Mouse (Mus musculus) liver, embryonic 15.5 days (tissue): ENCODE results near the gene Enox1. TPM values are rescaled to one million over a fixed set of nuclear protein-coding genes. Genes with fewer than 3 reads are reported as not detected.

Source experiments
- ATAC-seq: fragments of 200-750 bp; cut with Nextera tagmentation; 2 replicates; pipeline ENCODE4 v1.8.0; 2017; ENCODE audit warnings: moderate number of reproducible peaks, mild to moderate bottlenecking, moderate library complexity; ENCODE audit not compliant: insufficient read depth
- H3K27ac ChIP-seq: fragments of 300-500 bp; sonication (generic); replicated peaks from 2 replicates; pipeline ENCODE4 v1.5.1; 2015; ENCODE audit warnings: mild to moderate bottlenecking, inconsistent platforms
- H3K27me3 ChIP-seq: fragments of 300-500 bp; sonication (generic); 2 replicates; pipeline ENCODE4 v1.6.1; 2015; ENCODE audit warnings: mild to moderate bottlenecking, inconsistent platforms
- H3K36me3 ChIP-seq: fragments of 300-500 bp; sonication (generic); replicated peaks from 2 replicates; pipeline ENCODE4 v1.6.1; 2015; ENCODE audit warnings: moderate library complexity, mild to moderate bottlenecking, inconsistent platforms
- H3K4me1 ChIP-seq: fragments of 300-500 bp; sonication (generic); replicated peaks from 2 replicates; pipeline ENCODE4 v1.6.1; 2015; ENCODE audit warnings: inconsistent platforms
- H3K4me2 ChIP-seq: fragments of 300-500 bp; sonication (generic); 2 replicates; pipeline ENCODE4 v1.6.1; 2015; ENCODE audit warnings: moderate library complexity, mild to moderate bottlenecking, inconsistent platforms
- H3K4me3 ChIP-seq: fragments of 300-500 bp; sonication (generic); replicated peaks from 2 replicates; pipeline ENCODE4 v1.5.1; 2015; ENCODE audit warnings: mild to moderate bottlenecking, inconsistent platforms
- H3K9ac ChIP-seq: fragments of 300-500 bp; sonication (generic); 2 replicates; pipeline ENCODE4 v1.6.1; 2015; ENCODE audit warnings: moderate library complexity, mild to moderate bottlenecking, inconsistent platforms
- H3K9me3 ChIP-seq: fragments of 300-500 bp; sonication (generic); replicated peaks from 2 replicates; pipeline ENCODE4 v1.6.1; 2016; ENCODE audit warnings: inconsistent platforms
- WGBS: fragments of 180-500 bp; shearing (Covaris S2); methylation state at CpG from one replicate; pipeline ENCODE4 v1.1.7; 2015; ENCODE audit warnings: mixed read lengths; ENCODE audit not compliant: insufficient replicate concordance; 5-methylcytosine and 5-hydroxymethylcytosine counted together
- polyA plus RNA-seq: library from polyadenylated mRNA; unstranded; fragments of >200 nt; fragmentation: Nextera tagmentation; extraction: Ambion mirVana; gene quantifications from 2 replicates; pipeline ENCODE4 v1.2.1, GENCODE M21; 2015

Gene Enox1
- polyA plus RNA-seq, 1 experiment from 2014 or later, result 0.35 TPM

DNA sequence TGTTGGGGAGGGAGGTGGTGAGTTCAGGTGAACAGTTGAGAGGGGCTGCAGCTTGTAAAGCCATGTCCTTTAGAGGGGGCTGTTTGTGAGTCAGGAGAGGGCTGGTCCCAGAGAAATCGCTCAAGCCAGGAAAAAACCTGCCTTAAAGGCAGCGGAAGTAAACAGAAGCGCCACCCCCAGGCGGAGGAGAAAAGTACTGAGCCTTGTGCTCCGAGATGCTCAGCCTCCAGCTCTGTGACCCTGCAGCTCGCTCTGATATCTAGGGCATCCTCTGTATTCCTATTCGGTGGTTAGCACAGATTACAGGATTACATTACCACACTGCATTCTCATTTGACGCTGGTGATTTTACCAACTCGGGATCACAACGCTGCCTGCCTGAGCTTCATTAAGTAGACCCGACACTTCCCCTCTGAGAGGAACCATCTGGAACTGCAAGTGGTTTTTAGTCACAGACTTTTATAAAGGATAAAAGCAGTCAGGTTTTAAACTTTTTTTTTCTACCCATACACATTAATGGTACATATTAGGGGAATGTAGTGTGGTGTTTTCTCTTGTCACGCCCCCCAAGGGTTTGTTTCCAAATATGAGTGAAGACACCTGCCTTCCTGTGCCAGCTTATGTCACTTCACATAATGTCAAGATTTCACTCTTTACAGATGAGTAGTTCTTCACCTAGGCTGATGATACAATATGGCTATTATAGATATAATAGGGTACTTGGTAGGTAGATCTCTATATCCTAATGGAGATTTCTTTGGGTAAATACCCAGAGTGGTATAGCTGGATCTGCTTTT, 552.0 kb downstream of the Enox1 start:
- WGBS, result 45% methylated on average over 12 of the region's 12 CpGs

DNA sequence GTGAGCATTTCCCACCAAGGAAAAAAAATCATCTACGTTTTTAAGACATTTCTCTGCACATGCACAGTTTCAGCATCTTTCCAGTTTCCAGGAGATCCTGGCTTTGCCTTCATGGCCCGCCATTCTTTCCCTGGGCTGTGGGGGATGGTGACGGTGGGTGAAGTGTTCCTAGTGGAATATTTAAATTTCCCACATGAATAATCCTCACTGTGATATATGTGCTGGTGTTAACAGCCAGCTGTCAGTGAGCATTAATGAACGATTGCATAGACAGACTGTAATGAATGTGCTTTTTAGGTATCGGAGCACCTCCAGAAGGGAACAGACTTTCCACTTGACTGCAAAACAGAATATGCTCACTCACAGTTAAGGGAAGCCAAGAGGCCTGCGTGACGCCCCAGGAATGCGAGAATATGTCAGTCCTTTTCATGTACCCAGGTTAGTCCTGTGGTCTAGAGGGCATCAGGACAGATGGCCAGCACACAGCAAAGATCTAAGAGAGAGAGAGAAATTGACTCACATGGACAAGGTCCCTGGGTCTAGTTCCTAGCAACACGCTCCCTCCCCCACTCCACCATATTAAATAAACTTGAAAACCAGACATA, 558.5 kb downstream of the Enox1 start:
- Histone ChIP-seq H3K4me1 (no peaks in the 10 kb centered on the region), H3K9ac (no peak overlapping the region), H3K36me3 (no peaks in the 10 kb centered on the region), H3K27ac (no peak overlapping the region), H3K27me3 (no peaks in the 10 kb centered on the region), H3K4me3 (no peak overlapping the region), H3K9me3 (no peaks in the 10 kb centered on the region), H3K4me2 (no peak overlapping the region)
- 60% methylated on average over 9 of the region's 9 CpGs for WGBS
- no peak for ATAC-seq

More for the DNA sequence above, 552.0 kb downstream of the Enox1 start:
- H3K27ac ChIP-seq, result no peak overlapping the region
- no peaks in the 10 kb centered on the region for H3K27me3 ChIP-seq
- no peaks in the 10 kb centered on the region for H3K4me1 ChIP-seq
- H3K4me3 ChIP-seq, result no peak overlapping the region
- ATAC-seq, result no peak
- H3K4me2 ChIP-seq, result no peak overlapping the region
- no peaks in the 10 kb centered on the region for H3K36me3 ChIP-seq
- no peak overlapping the region for H3K9ac ChIP-seq
- no peaks in the 10 kb centered on the region for H3K9me3 ChIP-seq

DNA sequence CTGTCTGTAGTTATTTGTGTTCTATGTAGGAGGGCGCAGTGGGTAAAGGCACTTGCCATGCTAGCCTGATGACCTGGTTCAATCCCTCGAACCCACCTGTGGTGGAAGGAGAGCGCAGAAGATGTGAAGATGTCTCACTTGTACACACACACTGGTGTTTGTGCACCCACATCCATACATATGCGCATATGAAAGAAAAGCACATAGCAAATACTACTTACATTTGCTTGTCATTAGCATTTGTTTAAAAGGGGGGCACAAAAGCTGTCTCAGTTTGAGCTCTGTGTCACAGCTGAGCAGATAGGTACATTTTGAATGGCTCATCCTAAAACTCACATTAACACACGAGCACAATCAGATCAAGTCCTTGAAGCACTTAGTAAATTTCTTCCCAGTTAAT, 560.4 kb downstream of the Enox1 start:
- Histone ChIP-seq H3K9ac (no peak overlapping the region), H3K9me3 (no peaks in the 10 kb centered on the region), H3K4me3 (no peak overlapping the region), H3K4me1 (no peaks in the 10 kb centered on the region), H3K4me2 (no peak overlapping the region), H3K27ac (no peak overlapping the region), H3K27me3 (no peaks in the 10 kb centered on the region), H3K36me3 (no peaks in the 10 kb centered on the region)
- WGBS, result 71% methylated on average over 5 of the region's 5 CpGs
- no peak for ATAC-seq

DNA sequence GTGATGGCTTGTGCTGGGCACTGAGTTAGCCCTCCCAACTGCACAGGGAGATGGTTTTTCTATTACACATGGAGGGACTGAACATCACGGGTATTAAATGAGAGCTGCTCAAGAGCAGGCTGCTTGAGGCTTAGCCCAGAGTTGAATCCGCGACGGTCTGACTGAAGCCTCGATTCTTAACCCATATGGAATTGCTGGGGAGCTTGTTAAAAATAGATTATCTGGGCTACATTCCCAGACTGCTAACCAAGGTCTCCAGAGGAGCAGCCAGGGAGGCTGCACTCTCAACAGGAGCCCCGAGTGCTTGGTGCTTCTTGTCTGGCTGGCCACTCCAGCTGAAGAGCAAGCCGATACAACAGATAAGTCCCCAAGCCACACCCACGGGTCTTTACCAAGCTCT, 562.3 kb downstream of the Enox1 start:
- H3K36me3 ChIP-seq, result no peaks in the 10 kb centered on the region
- H3K9ac ChIP-seq, result no peak overlapping the region
- no peaks in the 10 kb centered on the region for H3K9me3 ChIP-seq
- no peak overlapping the region for H3K4me2 ChIP-seq
- no peaks in the 10 kb centered on the region for H3K4me1 ChIP-seq
- no peak overlapping the region for H3K27ac ChIP-seq
- H3K27me3 ChIP-seq, result no peaks in the 10 kb centered on the region
- no peak overlapping the region for H3K4me3 ChIP-seq
- no peak for ATAC-seq
- WGBS, result 57% methylated on average over 8 of the region's 8 CpGs

DNA sequence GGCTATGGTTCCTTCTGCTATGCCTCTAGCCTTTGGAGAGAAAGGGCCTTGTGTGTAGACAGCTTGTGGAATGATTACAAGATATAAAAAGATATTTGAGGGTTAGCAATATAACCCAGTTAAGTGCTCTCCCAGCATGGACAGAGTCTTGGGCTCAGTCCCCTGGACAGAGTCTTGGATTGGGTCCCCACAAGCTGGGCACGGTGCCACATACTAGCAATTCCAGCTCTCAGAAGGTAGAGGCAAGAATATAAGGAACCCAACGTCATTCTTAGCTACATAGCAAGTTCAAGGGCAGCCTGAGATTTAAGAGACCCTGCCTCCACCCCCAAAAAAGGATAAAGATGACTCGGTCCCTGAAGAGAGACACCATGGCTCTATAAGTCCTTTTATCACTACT, 581.5 kb downstream of the Enox1 start:
- 52% methylated on average over 3 of the region's 3 CpGs for WGBS
- H3K4me3 ChIP-seq, result no peak overlapping the region

DNA sequence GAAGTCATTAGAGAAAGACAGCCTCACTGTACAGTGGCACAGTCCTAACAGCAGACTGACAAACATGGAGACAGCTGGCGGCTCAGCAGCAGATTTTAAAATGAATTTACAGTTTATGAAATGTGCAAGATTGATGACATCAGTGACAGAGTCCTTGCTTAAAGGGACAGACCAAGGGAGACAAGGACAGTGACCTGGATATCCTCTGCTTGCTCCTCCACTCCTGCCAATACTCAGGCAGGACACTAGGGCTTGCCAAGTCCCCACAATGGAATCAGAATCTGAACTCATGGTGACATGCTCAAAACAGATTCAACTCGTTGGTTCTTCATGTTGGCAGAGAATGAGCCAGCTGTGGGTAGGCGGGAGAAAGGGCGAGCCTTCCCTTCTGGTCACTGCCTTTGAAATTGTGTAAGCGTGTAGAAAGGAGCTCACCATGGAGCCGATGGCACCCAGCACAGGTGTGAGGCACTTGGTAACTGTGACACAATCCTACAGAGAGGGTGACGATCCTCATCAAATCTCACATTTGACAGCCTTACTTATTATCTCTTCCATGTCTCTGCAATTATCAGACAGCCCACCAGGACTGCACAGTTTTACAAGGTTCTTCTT, 582.3 kb downstream of the Enox1 start:
- Histone ChIP-seq H3K4me2 (no peak overlapping the region), H3K9me3 (no peaks in the 10 kb centered on the region), H3K36me3 (no peaks in the 10 kb centered on the region), H3K4me3 (no peak overlapping the region), H3K27me3 (no peaks in the 10 kb centered on the region), H3K9ac (no peak overlapping the region), H3K4me1 (no peaks in the 10 kb centered on the region), H3K27ac (no peak overlapping the region)
- no peak for ATAC-seq
- 62% methylated on average over 7 of the region's 7 CpGs for WGBS

More for the DNA sequence above, 581.5 kb downstream of the Enox1 start:
- H3K9me3 ChIP-seq, result no peaks in the 10 kb centered on the region
- no peaks in the 10 kb centered on the region for H3K36me3 ChIP-seq
- H3K4me2 ChIP-seq, result no peak overlapping the region
- H3K27me3 ChIP-seq, result no peaks in the 10 kb centered on the region
- ATAC-seq, result no peak
- H3K27ac ChIP-seq, result no peak overlapping the region
- H3K9ac ChIP-seq, result no peak overlapping the region
- H3K4me1 ChIP-seq, result no peaks in the 10 kb centered on the region

DNA sequence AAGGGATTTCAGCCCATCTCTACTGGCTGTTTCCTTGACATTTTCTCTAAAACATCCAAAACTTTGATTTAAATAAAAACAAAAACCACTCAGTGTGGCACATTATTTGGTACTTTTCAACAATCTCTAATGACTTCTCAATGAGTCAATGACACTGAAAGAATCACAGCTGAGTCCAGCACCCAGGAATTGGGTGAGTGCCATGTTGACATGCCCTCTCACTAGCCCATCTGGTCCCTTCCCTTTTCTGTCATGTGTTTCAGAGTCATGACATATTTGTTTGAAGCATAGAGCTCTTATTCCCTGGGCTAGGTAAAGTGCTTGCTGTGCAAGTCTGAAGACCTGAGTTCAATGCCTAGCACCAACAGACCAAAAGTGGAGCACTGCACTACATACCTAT, 582.8 kb downstream of the Enox1 start:
- Histone ChIP-seq H3K27me3 (no peaks in the 10 kb centered on the region), H3K9ac (no peak overlapping the region), H3K27ac (no peak overlapping the region), H3K4me2 (no peak overlapping the region), H3K36me3 (no peaks in the 10 kb centered on the region), H3K4me3 (no peak overlapping the region), H3K4me1 (no peaks in the 10 kb centered on the region), H3K9me3 (no peaks in the 10 kb centered on the region)
- ATAC-seq, result no peak

DNA sequence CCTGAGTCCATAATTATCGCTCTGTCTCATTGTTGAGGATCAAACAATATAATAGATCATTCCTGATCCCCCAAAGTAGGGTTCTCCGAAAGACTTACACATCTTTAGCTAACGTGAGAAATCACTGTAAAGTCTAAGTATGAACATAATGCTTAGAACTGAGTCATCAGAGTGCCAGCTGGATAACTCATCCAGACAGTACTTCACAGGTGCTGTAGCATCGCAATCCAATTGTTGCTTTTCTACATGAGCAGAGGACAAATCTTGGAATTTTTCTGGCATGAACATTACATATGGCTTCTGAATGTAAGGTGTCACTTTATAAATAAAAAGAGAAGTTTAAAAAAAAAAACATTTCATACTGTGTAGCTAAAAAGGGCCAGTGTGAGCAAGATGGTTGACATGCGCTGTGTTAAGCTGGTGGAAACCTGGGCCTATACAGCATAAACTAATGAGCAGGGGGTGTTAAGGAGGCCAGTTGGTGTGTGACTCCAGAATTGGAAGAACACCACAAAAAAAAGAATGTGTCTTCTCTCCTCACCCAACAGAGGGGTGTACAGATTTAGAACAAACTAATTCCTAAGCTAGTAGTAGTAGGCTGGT, 588.2 kb downstream of the Enox1 start:
- WGBS, result 74% methylated on average over 5 of the region's 5 CpGs
- H3K27ac ChIP-seq, result no peak overlapping the region
- H3K36me3 ChIP-seq, result no peaks in the 10 kb centered on the region
- ATAC-seq, result no peak
- no peaks in the 10 kb centered on the region for H3K9me3 ChIP-seq
- H3K9ac ChIP-seq, result no peak overlapping the region
- no peaks in the 10 kb centered on the region for H3K27me3 ChIP-seq
- no peak overlapping the region for H3K4me3 ChIP-seq
- no peak overlapping the region for H3K4me2 ChIP-seq
- H3K4me1 ChIP-seq, result no peaks in the 10 kb centered on the region

DNA sequence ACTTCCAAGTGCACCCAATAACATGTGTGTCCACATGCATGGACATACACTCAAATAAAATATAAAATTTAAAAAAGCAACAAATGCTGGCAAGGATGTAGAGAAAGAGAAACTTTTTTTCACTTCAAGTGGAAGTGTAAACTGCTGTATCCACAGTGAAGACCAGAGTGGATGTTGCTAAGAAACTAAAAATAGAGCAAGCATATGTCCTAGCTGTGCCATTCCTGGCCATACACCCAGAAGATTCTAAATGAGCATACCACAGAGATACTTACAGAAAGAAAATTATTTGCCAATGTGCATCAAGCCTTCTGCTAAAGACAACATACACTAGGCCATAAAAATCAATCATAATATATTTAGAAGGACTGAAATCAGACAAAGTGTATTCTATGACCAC, 592.4 kb downstream of the Enox1 start:
- Histone ChIP-seq H3K4me2 (no peak overlapping the region), H3K27me3 (no peaks in the 10 kb centered on the region), H3K4me1 (no peaks in the 10 kb centered on the region), H3K27ac (no peak overlapping the region), H3K36me3 (no peaks in the 10 kb centered on the region), H3K9ac (no peak overlapping the region), H3K4me3 (no peak overlapping the region), H3K9me3 (no peaks in the 10 kb centered on the region)
- ATAC-seq, result no peak
